Mouse (Mus musculus) lung, postnatal 0 days (tissue): Measurements from ENCODE around the gene Rasa2.
A peak's percentile ranks its signal among the peaks of the same experiment; 100 is the strongest.
"Not testable (repeated sequence)": the region's sequence is repeated elsewhere in the genome, so short reads cannot be mapped to it uniquely, and the experiment has no call there.

ENCODE experiments used
- CTCF ChIP-seq: IDR thresholded peaks from 2 replicates; pipeline ENCODE4 v1.5.1; 2016; ENCODE audit warnings: antibody characterized with exemption, mild to moderate bottlenecking
- EP300 ChIP-seq: IDR thresholded peaks from 2 replicates; pipeline ENCODE4 v1.6.1; 2016; ENCODE audit warnings: antibody characterized with exemption, mild to moderate bottlenecking, control low read depth

GRCm38 (mm10) chr9:96521574-96521973 lies 109.8 kb downstream of the Rasa2 start:
- TF ChIP-seq CTCF = peak; percentile 34; the same call in 1 of the 2 replicates
- TF ChIP-seq EP300 = not testable (repeated sequence)
